Mouse (Mus musculus) thymus, adult 2 months (tissue): ENCODE data around the gene Chst11. TPM values are rescaled to one million over a fixed set of nuclear protein-coding genes. Genes with fewer than 3 reads are reported as not detected.

Experiments used
- DNase-seq: peaks from one replicate; pipeline ENCODE4 v3.0.0; 2021
- H3K27ac ChIP-seq: fragments of 200-500 bp; 2 replicates; pipeline ENCODE4 v1.5.1; 2012; ENCODE audit warnings: low read length, control low read depth; ENCODE audit not compliant: control insufficient read depth, insufficient read depth
- H3K27me3 ChIP-seq: fragments of 200-500 bp; 2 replicates; pipeline ENCODE4 v1.6.1; 2012; ENCODE audit warnings: mild to moderate bottlenecking, low read length, moderate library complexity, mixed read lengths; ENCODE audit not compliant: control insufficient read depth, insufficient read depth
- H3K36me3 ChIP-seq: fragments of 200-500 bp; 2 replicates; pipeline ENCODE4 v1.6.1; 2012; ENCODE audit warnings: mild to moderate bottlenecking, low read length, moderate library complexity; ENCODE audit not compliant: control insufficient read depth, insufficient read depth
- H3K4me1 ChIP-seq: fragments of 200-500 bp; replicated peaks from 2 replicates; pipeline ENCODE4 v1.6.1; 2012; ENCODE audit warnings: low read length; ENCODE audit not compliant: control insufficient read depth, insufficient read depth
- H3K4me3 ChIP-seq: fragments of 200-500 bp; 2 replicates; pipeline ENCODE4 v1.5.1; 2012; ENCODE audit warnings: mild to moderate bottlenecking, low read length, control low read depth, moderate library complexity; ENCODE audit not compliant: control insufficient read depth, insufficient read depth
- CTCF ChIP-seq: fragments of 200-500 bp; IDR thresholded peaks from 2 replicates; pipeline ENCODE4 v1.5.1; 2012; ENCODE audit warnings: mild to moderate bottlenecking, control low read depth, low read length, moderate library complexity, borderline replicate concordance; ENCODE audit not compliant: control insufficient read depth, poor library complexity, insufficient read depth; ENCODE audit errors: extremely low read depth
- POLR2A ChIP-seq: fragments of 200-500 bp; IDR thresholded peaks from 2 replicates; pipeline ENCODE4 v1.6.1; 2012; ENCODE audit warnings: mild to moderate bottlenecking, low read length, control low read depth, moderate library complexity; ENCODE audit not compliant: control insufficient read depth, poor library complexity, insufficient read depth; ENCODE audit errors: extremely low read depth
- WGBS: fragments of 180-500 bp; shearing (Covaris S2); methylation state at CpG from one replicate; pipeline ENCODE4 v1.1.7; 2018; 5-methylcytosine and 5-hydroxymethylcytosine counted together
- polyA plus RNA-seq: library from polyadenylated mRNA; depleted of rRNA; stranded (reverse); fragments of >200 nt; gene quantifications from 2 replicates; pipeline ENCODE4 v1.2.3, GENCODE M21; 2012

Gene Chst11
- polyA plus RNA-seq, 1 experiment = 19.4 TPM

- no peak overlapping the region for H3K27ac ChIP-seq
- H3K36me3 ChIP-seq = no peaks in the 10 kb centered on the region
- no peaks in the 10 kb centered on the region for H3K27me3 ChIP-seq
- 87% methylated on average over 13 of the region's 13 CpGs for WGBS
- TF ChIP-seq POLR2A (no peak), CTCF (no peak)
- H3K4me1 ChIP-seq = peaks cover 18% of the 10 kb centered on the region
- DNase-seq = peak; percentile 44
- H3K4me3 ChIP-seq = no peak overlapping the region
Observed at GRCm38 (mm10) chr10:83079755-83080154, 94.5 kb downstream of the Chst11 start.

DNA sequence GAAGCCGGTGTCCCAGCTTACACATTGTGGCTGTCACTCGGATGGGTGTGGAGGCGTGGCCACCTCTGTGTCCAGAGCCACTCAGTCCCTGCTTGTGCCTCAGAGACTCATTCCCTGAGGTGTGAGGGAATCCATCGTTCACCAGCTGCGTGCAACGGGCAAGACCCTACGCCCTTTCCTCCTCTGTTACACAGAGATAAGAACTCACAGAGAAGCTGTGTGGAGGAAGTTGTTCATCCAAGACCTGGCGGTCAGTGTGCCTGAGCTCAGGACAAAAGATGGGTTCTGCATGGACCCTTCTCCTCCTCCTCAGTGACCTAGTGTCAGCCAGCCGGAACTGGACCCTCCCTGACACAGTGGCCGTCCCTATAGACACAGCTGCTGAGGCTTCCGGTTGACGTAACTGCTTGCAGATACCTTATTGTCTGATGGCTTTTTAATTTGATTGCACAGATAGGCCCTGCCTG is 95.0 kb downstream of the Chst11 start:
- Histone ChIP-seq H3K4me1 (peaks cover 18% of the 10 kb centered on the region), H3K4me3 (no peak overlapping the region), H3K36me3 (no peaks in the 10 kb centered on the region), H3K27ac (no peak overlapping the region), H3K27me3 (no peaks in the 10 kb centered on the region)
- 56% methylated on average over 12 of the region's 12 CpGs for WGBS
- TF ChIP-seq POLR2A (no peak), CTCF (no peak)
- DNase-seq = no peak

- Histone ChIP-seq H3K4me1 (peaks cover 18% of the 10 kb centered on the region), H3K36me3 (no peaks in the 10 kb centered on the region), H3K27ac (no peak overlapping the region), H3K27me3 (no peaks in the 10 kb centered on the region), H3K4me3 (no peak overlapping the region)
- 9% methylated on average over 10 of the region's 10 CpGs for WGBS
- TF ChIP-seq CTCF (no peak), POLR2A (no peak)
- peak; percentile 28 for DNase-seq
Observed at GRCm38 (mm10) chr10:83080930-83081329, 95.6 kb downstream of the Chst11 start.

GRCm38 (mm10) chr10:83083946-83084345 is 98.6 kb downstream of the Chst11 start:
- no peaks in the 10 kb centered on the region for H3K36me3 ChIP-seq
- WGBS = 77% methylated on average over 9 of the region's 9 CpGs
- no peak for DNase-seq
- H3K4me3 ChIP-seq = no peak overlapping the region
- H3K4me1 ChIP-seq = peaks cover 18% of the 10 kb centered on the region
- H3K27ac ChIP-seq = no peak overlapping the region
- H3K27me3 ChIP-seq = no peaks in the 10 kb centered on the region
- TF ChIP-seq CTCF (no peak), POLR2A (no peak)

GRCm38 (mm10) chr10:83088318-83088717 is 103.0 kb downstream of the Chst11 start:
- 0 out of 2 replicates have a peak, but pooled peaks cover 4% of the 10 kb centered on the region for H3K4me1 ChIP-seq
- H3K27me3 ChIP-seq = no peaks in the 10 kb centered on the region
- TF ChIP-seq POLR2A (no peak), CTCF (no peak)
- no peak for DNase-seq
- 95% methylated on average over 7 of the region's 7 CpGs for WGBS
- H3K36me3 ChIP-seq = no peaks in the 10 kb centered on the region
- no peak overlapping the region for H3K27ac ChIP-seq
- no peak overlapping the region for H3K4me3 ChIP-seq

GRCm38 (mm10) chr10:83088826-83089225 is 103.5 kb downstream of the Chst11 start:
- H3K36me3 ChIP-seq = no peaks in the 10 kb centered on the region
- TF ChIP-seq CTCF (no peak), POLR2A (no peak)
- no peaks in the 10 kb centered on the region for H3K27me3 ChIP-seq
- 89% methylated on average over 2 of the region's 2 CpGs for WGBS
- no peak for DNase-seq
- H3K27ac ChIP-seq = no peak overlapping the region
- H3K4me3 ChIP-seq = no peak overlapping the region
- H3K4me1 ChIP-seq = 0 out of 2 replicates have a peak, but pooled peaks cover 1% of the 10 kb centered on the region

DNA sequence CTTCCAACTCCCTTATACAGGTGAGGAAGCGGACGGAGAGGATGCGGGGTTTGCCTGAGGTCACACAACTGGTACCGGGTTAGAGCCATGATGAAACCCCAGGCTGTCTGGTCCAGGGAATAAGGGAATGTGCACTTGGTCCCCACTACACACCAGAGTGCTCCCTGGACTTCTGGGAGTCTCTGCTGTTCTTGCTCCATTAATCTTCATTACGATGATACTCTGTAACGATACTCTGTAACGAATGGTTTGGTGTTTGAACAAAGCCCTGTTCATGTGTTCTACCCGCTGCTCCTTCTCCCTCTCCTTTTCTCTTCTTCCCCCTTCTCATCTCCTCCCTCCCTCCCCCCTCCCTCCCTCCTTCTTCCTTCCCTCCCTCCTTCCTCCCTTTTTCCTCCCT is 104.9 kb downstream of the Chst11 start:
- no peaks in the 10 kb centered on the region for H3K36me3 ChIP-seq
- DNase-seq = no peak
- no peaks in the 10 kb centered on the region for H3K27me3 ChIP-seq
- TF ChIP-seq POLR2A = no peak
- TF ChIP-seq CTCF = no peak
- peaks cover 4% of the 10 kb centered on the region; the same call in 1 of the 2 replicates for H3K4me1 ChIP-seq
- WGBS = 97% methylated on average over 8 of the region's 8 CpGs
- H3K27ac ChIP-seq = no peak overlapping the region
- H3K4me3 ChIP-seq = no peak overlapping the region

GRCm38 (mm10) chr10:83093705-83094104 is 108.4 kb downstream of the Chst11 start:
- WGBS = 71% methylated on average over 6 of the region's 6 CpGs
- H3K36me3 ChIP-seq = no peaks in the 10 kb centered on the region

More at GRCm38 (mm10) chr10:83093705-83094104, 108.4 kb downstream of the Chst11 start:
- no peak for DNase-seq
- no peaks in the 10 kb centered on the region for H3K27me3 ChIP-seq
- no peak overlapping the region for H3K27ac ChIP-seq
- TF ChIP-seq CTCF (no peak), POLR2A (no peak)
- H3K4me1 ChIP-seq = peaks cover 22% of the 10 kb centered on the region; the same call in 1 of the 2 replicates
- H3K4me3 ChIP-seq = no peak overlapping the region
